Mouse (Mus musculus) forelimb bud, embryonic 11.5 days (tissue): ENCODE data around the gene Tmem95.
A peak's percentile ranks its signal among the peaks of the same experiment; 100 is the strongest.
"Not testable (repeated sequence)": the region's sequence is repeated elsewhere in the genome, so short reads cannot be mapped to it uniquely, and the experiment has no call there.

ENCODE experiments used
- DNase-seq: peaks from one replicate; pipeline ENCODE4 v3.0.0-alpha.2; 2012; ENCODE audit warnings: low read depth, low spot score

Tmem95 gene

GRCm38 (mm10) chr11:69880853-69881603 lies 3.2 kb upstream of the Tmem95 start, which contains the start of gene Kctd11:
Gene Kctd11, minus strand, starts transcription at chr11:69881406.
- peak; percentile 59 for DNase-seq

GRCm38 (mm10) chr11:69880506-69880852 lies 2.7 kb upstream of the Tmem95 start:
- peak; percentile 79 for DNase-seq

GRCm38 (mm10) chr11:69879711-69880110 lies 1.9 kb upstream of the Tmem95 start:
- DNase-seq = no peak

- DNase-seq = no peak
Measured at GRCm38 (mm10) chr11:69878952-69879351, 1.1 kb upstream of the Tmem95 start.

GRCm38 (mm10) chr11:69878399-69878798 lies 581 bp upstream of the Tmem95 start:
- no peak for DNase-seq

GRCm38 (mm10) chr11:69876867-69877266 lies 951 bp downstream of the Tmem95 start:
- peak; percentile 83 for DNase-seq

GRCm38 (mm10) chr11:69876186-69876585 lies 1.6 kb downstream of the Tmem95 start:
- DNase-seq = no peak

GRCm38 (mm10) chr11:69872451-69872850 lies 5.4 kb downstream of the Tmem95 start:
- no peak for DNase-seq

- DNase-seq = no peak
Measured at GRCm38 (mm10) chr11:69871822-69872221, 6.0 kb downstream of the Tmem95 start.

- DNase-seq = no peak
Measured at GRCm38 (mm10) chr11:69870289-69871069, 7.3 kb downstream of the Tmem95 start.

- DNase-seq = no peak
Measured at GRCm38 (mm10) chr11:69867335-69867734, 10.5 kb downstream of the Tmem95 start.

- no peak for DNase-seq
Measured at GRCm38 (mm10) chr11:69865561-69865960, 12.3 kb downstream of the Tmem95 start.

- DNase-seq = no peak
Measured at GRCm38 (mm10) chr11:69864138-69864860, 13.5 kb downstream of the Tmem95 start.

- not testable (repeated sequence) for DNase-seq
Measured at GRCm38 (mm10) chr11:69863729-69864128, 14.1 kb downstream of the Tmem95 start.

GRCm38 (mm10) chr11:69858113-69858998 lies 19.5 kb downstream of the Tmem95 start, which contains the start of gene Tnk1:
Gene Tnk1, minus strand, starts transcription at chr11:69858730.
- no peak for DNase-seq

GRCm38 (mm10) chr11:69855347-69855746 lies 22.5 kb downstream of the Tmem95 start:
- no peak for DNase-seq

- DNase-seq = no peak
Measured at GRCm38 (mm10) chr11:69854680-69855079, 23.1 kb downstream of the Tmem95 start.

GRCm38 (mm10) chr11:69853994-69854393 lies 23.8 kb downstream of the Tmem95 start:
- no peak for DNase-seq

GRCm38 (mm10) chr11:69850754-69851153 lies 27.1 kb downstream of the Tmem95 start:
- no peak for DNase-seq

- DNase-seq = no peak
Measured at GRCm38 (mm10) chr11:69849884-69850283, 27.9 kb downstream of the Tmem95 start.

- DNase-seq = no peak
Measured at GRCm38 (mm10) chr11:69849128-69849527, 28.7 kb downstream of the Tmem95 start.
